Mouse (Mus musculus): ENCODE results near the gene Pdzrn3. TPM values are rescaled to one million over a fixed set of nuclear protein-coding genes. Genes with fewer than 3 reads are reported as not detected.

Gene Pdzrn3
- polyA plus RNA-seq, 1 experiment from 2014 or later: 20.2 TPM

GRCm38 (mm10) chr6:101340051-101340450 is 37.6 kb downstream of the Pdzrn3 start:
- no peak for ATAC-seq (replicated peaks)
- H3K27ac ChIP-seq: no peak overlapping the region
- 94% methylated on average over 7 of the region's 7 CpGs for WGBS

GRCm38 (mm10) chr6:101337842-101338528 is 39.7 kb downstream of the Pdzrn3 start:
- H3K9me3 ChIP-seq: no peaks in the 10 kb centered on the region
- H3K4me1 ChIP-seq: peaks cover 3% of the 10 kb centered on the region; the same call in 1 of the 2 replicates
- no peak overlapping the region for H3K9ac ChIP-seq
- no peaks in the 10 kb centered on the region for H3K27me3 ChIP-seq (replicated peaks)
- no peak overlapping the region for H3K4me3 ChIP-seq
- H3K27ac ChIP-seq: no peak overlapping the region
- no peaks in the 10 kb centered on the region for H3K36me3 ChIP-seq (replicated peaks)
- ATAC-seq (replicated peaks): no peak
- WGBS: 83% methylated on average over 10 of the region's 10 CpGs
- H3K4me2 ChIP-seq: no peak overlapping the region

More at GRCm38 (mm10) chr6:101340051-101340450, 37.6 kb downstream of the Pdzrn3 start:
- H3K36me3 ChIP-seq (replicated peaks): no peaks in the 10 kb centered on the region
- no peaks in the 10 kb centered on the region for H3K9me3 ChIP-seq
- no peak overlapping the region for H3K9ac ChIP-seq
- H3K4me2 ChIP-seq: no peak overlapping the region
- no peaks in the 10 kb centered on the region for H3K27me3 ChIP-seq (replicated peaks)
- no peaks in the 10 kb centered on the region for H3K4me1 ChIP-seq
- H3K4me3 ChIP-seq: no peak overlapping the region

GRCm38 (mm10) chr6:101336660-101337059 is 41.0 kb downstream of the Pdzrn3 start:
- peaks cover 3% of the 10 kb centered on the region; the same call in 1 of the 2 replicates for H3K4me1 ChIP-seq
- no peaks in the 10 kb centered on the region for H3K9me3 ChIP-seq
- ATAC-seq (replicated peaks): no peak
- H3K9ac ChIP-seq: no peak overlapping the region
- H3K27me3 ChIP-seq (replicated peaks): no peaks in the 10 kb centered on the region
- no peaks in the 10 kb centered on the region for H3K36me3 ChIP-seq (replicated peaks)
- H3K4me2 ChIP-seq: no peak overlapping the region
- no peak overlapping the region for H3K4me3 ChIP-seq
- 89% methylated on average over 10 of the region's 10 CpGs for WGBS
- no peak overlapping the region for H3K27ac ChIP-seq

- no peak overlapping the region for H3K9ac ChIP-seq
- H3K27ac ChIP-seq: no peak overlapping the region
- no peak overlapping the region for H3K4me2 ChIP-seq
- no peaks in the 10 kb centered on the region for H3K9me3 ChIP-seq
- no peak for ATAC-seq (replicated peaks)
- no peak overlapping the region for H3K4me3 ChIP-seq
- peaks cover 3% of the 10 kb centered on the region; the same call in 1 of the 2 replicates for H3K4me1 ChIP-seq
- H3K36me3 ChIP-seq (replicated peaks): no peaks in the 10 kb centered on the region
- 97% methylated on average over 1 of the region's 1 CpGs for WGBS
- no peaks in the 10 kb centered on the region for H3K27me3 ChIP-seq (replicated peaks)
Observed at GRCm38 (mm10) chr6:101335744-101336143, 42.0 kb downstream of the Pdzrn3 start.

GRCm38 (mm10) chr6:101334495-101334894 is 43.2 kb downstream of the Pdzrn3 start:
- no peaks in the 10 kb centered on the region for H3K36me3 ChIP-seq (replicated peaks)
- no peak overlapping the region for H3K4me3 ChIP-seq

GRCm38 (mm10) chr6:101330392-101330791 is 47.3 kb downstream of the Pdzrn3 start:
- no peaks in the 10 kb centered on the region for H3K9me3 ChIP-seq

More at GRCm38 (mm10) chr6:101334495-101334894, 43.2 kb downstream of the Pdzrn3 start:
- Histone ChIP-seq H3K27ac (no peak overlapping the region), H3K4me1 (peaks cover 3% of the 10 kb centered on the region; the same call in 1 of the 2 replicates), H3K9me3 (no peaks in the 10 kb centered on the region), H3K9ac (no peak overlapping the region), H3K4me2 (no peak overlapping the region), H3K27me3 (replicated peaks) (no peaks in the 10 kb centered on the region)
- ATAC-seq (replicated peaks): no peak
- WGBS: 90% methylated on average over 3 of the region's 3 CpGs

GRCm38 (mm10) chr6:101329499-101329898 is 48.2 kb downstream of the Pdzrn3 start:
- no peak overlapping the region for H3K9ac ChIP-seq
- peaks cover 3% of the 10 kb centered on the region; the same call in 1 of the 2 replicates for H3K4me1 ChIP-seq
- H3K9me3 ChIP-seq: no peaks in the 10 kb centered on the region
- no peaks in the 10 kb centered on the region for H3K36me3 ChIP-seq (replicated peaks)
- no peak overlapping the region for H3K4me3 ChIP-seq
- H3K27ac ChIP-seq: no peak overlapping the region
- no peak overlapping the region for H3K4me2 ChIP-seq
- WGBS: 59% methylated on average over 6 of the region's 6 CpGs
- ATAC-seq (replicated peaks): no peak
- no peaks in the 10 kb centered on the region for H3K27me3 ChIP-seq (replicated peaks)

More at GRCm38 (mm10) chr6:101330392-101330791, 47.3 kb downstream of the Pdzrn3 start:
- no peak overlapping the region for H3K9ac ChIP-seq
- no peaks in the 10 kb centered on the region for H3K27me3 ChIP-seq (replicated peaks)
- H3K4me2 ChIP-seq: no peak overlapping the region
- ATAC-seq (replicated peaks): no peak
- H3K27ac ChIP-seq: no peak overlapping the region
- no peak overlapping the region for H3K4me3 ChIP-seq
- no peaks in the 10 kb centered on the region for H3K36me3 ChIP-seq (replicated peaks)
- 89% methylated on average over 5 of the region's 5 CpGs for WGBS
- peaks cover 3% of the 10 kb centered on the region; the same call in 1 of the 2 replicates for H3K4me1 ChIP-seq

GRCm38 (mm10) chr6:101328514-101328913 is 49.2 kb downstream of the Pdzrn3 start:
- 56% methylated on average over 6 of the region's 6 CpGs for WGBS
- H3K4me2 ChIP-seq: no peak overlapping the region
- H3K9ac ChIP-seq: no peak overlapping the region
- H3K27me3 ChIP-seq (replicated peaks): no peaks in the 10 kb centered on the region
- ATAC-seq (replicated peaks): no peak
- H3K36me3 ChIP-seq (replicated peaks): no peaks in the 10 kb centered on the region
- H3K4me1 ChIP-seq: peaks cover 2% of the 10 kb centered on the region; the same call in 1 of the 2 replicates
- no peak overlapping the region for H3K27ac ChIP-seq
- no peaks in the 10 kb centered on the region for H3K9me3 ChIP-seq
- no peak overlapping the region for H3K4me3 ChIP-seq

- no peak for ATAC-seq (replicated peaks)
- no peaks in the 10 kb centered on the region for H3K27me3 ChIP-seq (replicated peaks)
Observed at GRCm38 (mm10) chr6:101327741-101328140, 50.0 kb downstream of the Pdzrn3 start.

GRCm38 (mm10) chr6:101327196-101327595 is 50.5 kb downstream of the Pdzrn3 start:
- ATAC-seq (replicated peaks): no peak

More at GRCm38 (mm10) chr6:101327741-101328140, 50.0 kb downstream of the Pdzrn3 start:
- Histone ChIP-seq H3K27ac (no peak overlapping the region), H3K9me3 (no peaks in the 10 kb centered on the region), H3K9ac (no peak overlapping the region), H3K4me1 (no peaks in the 10 kb centered on the region), H3K4me3 (no peak overlapping the region), H3K36me3 (replicated peaks) (no peaks in the 10 kb centered on the region), H3K4me2 (no peak overlapping the region)
- WGBS: 89% methylated on average over 5 of the region's 5 CpGs

GRCm38 (mm10) chr6:101325842-101326639 is 51.7 kb downstream of the Pdzrn3 start:
- WGBS: 89% methylated on average over 3 of the region's 3 CpGs

More at GRCm38 (mm10) chr6:101327196-101327595, 50.5 kb downstream of the Pdzrn3 start:
- Histone ChIP-seq H3K4me2 (no peak overlapping the region), H3K4me1 (no peaks in the 10 kb centered on the region), H3K9me3 (no peaks in the 10 kb centered on the region), H3K36me3 (replicated peaks) (no peaks in the 10 kb centered on the region), H3K9ac (no peak overlapping the region), H3K27ac (no peak overlapping the region), H3K4me3 (no peak overlapping the region), H3K27me3 (replicated peaks) (no peaks in the 10 kb centered on the region)
- 76% methylated on average over 3 of the region's 3 CpGs for WGBS

GRCm38 (mm10) chr6:101322580-101322979 is 55.1 kb downstream of the Pdzrn3 start:
- 97% methylated on average over 3 of the region's 3 CpGs for WGBS

More at GRCm38 (mm10) chr6:101325842-101326639, 51.7 kb downstream of the Pdzrn3 start:
- Histone ChIP-seq H3K4me2 (no peak overlapping the region), H3K36me3 (replicated peaks) (no peaks in the 10 kb centered on the region), H3K4me1 (no peaks in the 10 kb centered on the region), H3K27ac (no peak overlapping the region), H3K9ac (no peak overlapping the region), H3K27me3 (replicated peaks) (no peaks in the 10 kb centered on the region), H3K4me3 (no peak overlapping the region), H3K9me3 (no peaks in the 10 kb centered on the region)
- ATAC-seq (replicated peaks): no peak

More at GRCm38 (mm10) chr6:101322580-101322979, 55.1 kb downstream of the Pdzrn3 start:
- ATAC-seq (replicated peaks): no peak
- no peak overlapping the region for H3K4me2 ChIP-seq
- no peak overlapping the region for H3K4me3 ChIP-seq
- no peak overlapping the region for H3K27ac ChIP-seq
- no peaks in the 10 kb centered on the region for H3K4me1 ChIP-seq
- no peak overlapping the region for H3K9ac ChIP-seq
- no peaks in the 10 kb centered on the region for H3K9me3 ChIP-seq
- H3K27me3 ChIP-seq (replicated peaks): no peaks in the 10 kb centered on the region
- no peaks in the 10 kb centered on the region for H3K36me3 ChIP-seq (replicated peaks)
